Mouse (Mus musculus) v-Abl transformed pro-B cells (cell line): Measurements from ENCODE around the gene Cd300c.
"Not testable (repeated sequence)": the region's sequence is repeated elsewhere in the genome, so short reads cannot be mapped to it uniquely, and the experiment has no call there.

ENCODE experiments used
- in situ Hi-C, 2 experiments: fragments of 400-800 bp; cut with MboI; formaldehyde crosslinking; loops; one replicate each; pipeline ENCODE4 v1.15.1; 2025; ENCODE audit not compliant: unreplicated experiment in 2 of 2

The Cd300c gene

GRCm38 (mm10) chr11:114968752-114969207 lies at the start of gene Cd300c:
TSS of gene Cd300c (minus strand) at chr11:114969157.
- in situ Hi-C loops, result no loop called here

GRCm38 (mm10) chr11:115016093-115016492 lies 47.1 kb upstream of the Cd300c start, which contains the start of gene Cd300ld2:
TSS of gene Cd300ld2 (minus strand) at chr11:115016193.
- in situ Hi-C loops, result not testable (repeated sequence)

GRCm38 (mm10) chr11:115004070-115004469 lies 35.1 kb upstream of the Cd300c start:
- in situ Hi-C loops, result no loop called here

GRCm38 (mm10) chr11:115001474-115002040 lies 32.6 kb upstream of the Cd300c start, which contains the start of gene Cd300c2:
TSS of gene Cd300c2 (minus strand) at chr11:115001880.
- in situ Hi-C loops, result no loop called here

- in situ Hi-C loops, result no loop called here
Observed at GRCm38 (mm10) chr11:114989793-114990192, 20.8 kb upstream of the Cd300c start, which contains the start of gene Cd300ld. TSS of gene Cd300ld (minus strand) at chr11:114989922.

GRCm38 (mm10) chr11:114981866-114982265 lies 12.9 kb upstream of the Cd300c start:
- in situ Hi-C loops, result no loop called here

- in situ Hi-C loops, result no loop called here
Observed at GRCm38 (mm10) chr11:114972726-114973125, 3.8 kb upstream of the Cd300c start.

GRCm38 (mm10) chr11:114965182-114965828 lies 3.7 kb downstream of the Cd300c start:
- in situ Hi-C loops, result no loop called here

GRCm38 (mm10) chr11:114960369-114960768 lies 8.6 kb downstream of the Cd300c start:
- in situ Hi-C loops, result no loop called here

- in situ Hi-C loops, result no loop called here
Observed at GRCm38 (mm10) chr11:114934144-114934543, 34.8 kb downstream of the Cd300c start, which contains the start of gene Cd300lb. TSS of gene Cd300lb (minus strand) at chr11:114934386.

- in situ Hi-C loops, result no loop called here
Observed at GRCm38 (mm10) chr11:114933591-114933990, 35.4 kb downstream of the Cd300c start.

DNA sequence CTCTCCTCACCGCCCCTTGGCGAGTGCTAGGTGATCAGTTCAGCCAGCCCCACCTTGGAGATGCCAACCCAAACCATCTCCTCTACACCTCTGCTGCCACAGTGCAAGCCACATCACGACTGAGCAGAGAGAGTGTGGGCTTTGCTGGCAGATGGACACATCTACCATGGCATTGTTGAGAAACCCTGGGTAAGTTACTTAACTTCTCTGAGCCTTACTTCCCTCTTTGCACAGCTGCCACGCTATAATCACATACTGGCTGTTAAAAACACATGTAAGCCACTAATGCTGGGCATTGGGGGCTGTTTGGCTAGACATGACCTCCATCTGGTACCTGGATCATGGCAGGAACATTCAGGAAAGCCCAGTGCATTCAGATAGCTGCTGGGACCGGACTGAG lies 37.9 kb downstream of the Cd300c start:
- in situ Hi-C loops, result no loop called here

- in situ Hi-C loops, result no loop called here
Observed at GRCm38 (mm10) chr11:114929581-114929980, 39.4 kb downstream of the Cd300c start.

DNA sequence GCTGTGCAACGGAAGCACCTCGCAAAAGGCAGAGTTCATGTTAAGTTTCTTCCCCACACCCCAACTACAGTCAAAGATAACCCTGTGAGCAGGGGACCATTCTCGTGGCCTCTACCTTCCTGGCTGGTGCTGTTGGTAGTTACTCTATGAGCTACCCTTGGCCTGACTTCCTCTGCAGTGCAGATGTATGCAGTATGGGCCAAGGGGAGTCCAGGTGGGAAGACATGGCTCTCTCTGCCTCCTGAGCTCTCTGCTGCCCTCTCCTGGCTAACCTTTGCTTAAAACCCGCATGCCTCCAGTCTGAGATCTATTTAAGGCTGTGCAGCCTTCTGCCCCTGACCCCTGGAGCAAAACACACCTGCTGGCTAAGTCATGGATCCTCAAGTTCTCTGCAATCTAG lies 45.0 kb downstream of the Cd300c start:
- in situ Hi-C loops, result loop anchor here (25.0 kb wide), 2 partner anchors 1212 to 1237 kb away; partner anchors contain the start of genes Cpsf4l (in 1 of the 2), D11Wsu47e (in 1 of the 2) and Fam104a (in 1 of the 2)

GRCm38 (mm10) chr11:114922439-114922838 lies 46.5 kb downstream of the Cd300c start:
- in situ Hi-C loops, result loop anchor here (25.0 kb wide), 2 partner anchors 1210 to 1235 kb away; partner anchors contain the start of genes Cpsf4l (in 1 of the 2), D11Wsu47e (in 1 of the 2) and Fam104a (in 1 of the 2)

DNA sequence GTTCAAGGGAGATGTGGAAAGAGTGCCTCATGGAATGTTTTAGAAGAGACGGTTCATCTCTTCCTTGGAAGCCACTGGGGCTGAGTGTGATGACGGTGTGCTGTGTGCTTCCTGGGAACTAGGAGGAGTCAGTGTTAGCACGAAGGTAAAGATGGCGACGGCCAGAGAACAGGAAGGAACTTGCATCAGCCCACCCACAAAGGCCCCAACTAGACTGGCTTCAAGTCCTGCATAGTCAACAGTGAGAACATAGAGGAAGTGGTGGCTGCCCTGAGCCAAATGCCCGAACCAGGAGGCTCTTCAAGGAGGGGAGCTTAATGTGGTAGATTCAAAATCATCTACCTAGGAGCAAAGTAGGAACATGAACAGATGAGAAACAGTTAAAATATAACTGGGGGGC lies 51.8 kb downstream of the Cd300c start:
- in situ Hi-C loops, result loop anchor here (25.0 kb wide), 2 partner anchors 1205 to 1230 kb away; partner anchors contain the start of genes Cpsf4l (in 1 of the 2), D11Wsu47e (in 1 of the 2) and Fam104a (in 1 of the 2)

GRCm38 (mm10) chr11:114914978-114915377 lies 54.0 kb downstream of the Cd300c start:
- in situ Hi-C loops, result loop anchor here (5.0 to 25.0 kb wide), 5 partner anchors 103 to 1228 kb away; partner anchors contain the start of genes Cpsf4l (in 1 of the 2), D11Wsu47e (in 1 of the 2) and Fam104a (in 1 of the 2)

DNA sequence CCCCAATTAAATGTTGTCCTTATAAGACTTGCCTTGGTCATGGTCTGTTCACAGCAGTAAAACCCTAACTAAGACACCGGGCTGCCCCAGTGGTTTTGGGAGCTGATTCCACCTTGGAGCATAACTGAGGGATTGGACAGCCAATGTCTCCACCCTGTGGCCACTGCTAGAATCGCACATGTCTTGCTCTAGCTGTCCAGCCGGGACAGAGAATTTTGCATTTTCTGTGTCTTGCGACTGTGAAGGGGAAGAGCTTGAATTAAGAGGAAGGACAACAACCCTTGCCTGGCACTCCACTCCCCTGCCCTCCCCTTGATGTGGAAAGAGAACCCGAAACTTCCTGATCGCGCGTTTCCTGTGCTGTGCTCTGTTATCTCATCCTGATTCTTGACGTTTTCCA lies 56.1 kb downstream of the Cd300c start:
- in situ Hi-C loops, result loop anchor here (5.0 to 25.0 kb wide), 5 partner anchors 101 to 1226 kb away; partner anchors contain the start of genes Cpsf4l (in 1 of the 2), D11Wsu47e (in 1 of the 2) and Fam104a (in 1 of the 2)

DNA sequence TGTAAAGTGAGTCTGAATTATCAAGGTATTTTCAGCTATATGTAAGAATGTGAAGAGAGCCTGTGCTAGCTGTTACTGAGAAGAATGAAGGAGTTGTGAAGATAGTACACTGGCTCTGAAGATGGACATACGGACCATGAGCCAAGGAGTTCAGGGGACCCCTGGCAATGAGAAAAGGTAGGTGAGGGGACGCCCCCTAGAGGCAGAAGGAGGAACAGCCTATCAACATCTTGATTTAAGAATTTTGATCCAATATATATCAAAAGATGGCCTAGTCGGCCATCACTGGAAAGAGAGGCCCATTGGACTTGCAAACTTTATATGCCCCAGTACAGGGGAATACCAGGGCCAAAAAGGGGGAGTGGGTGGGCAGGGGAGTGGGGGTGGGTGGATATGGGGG lies 59.4 kb downstream of the Cd300c start:
- in situ Hi-C loops, result loop anchor here (5.0 to 25.0 kb wide), 4 partner anchors 92 to 1222 kb away; partner anchors contain the start of genes Cpsf4l (in 1 of the 2), D11Wsu47e (in 1 of the 2) and Fam104a (in 1 of the 2)

DNA sequence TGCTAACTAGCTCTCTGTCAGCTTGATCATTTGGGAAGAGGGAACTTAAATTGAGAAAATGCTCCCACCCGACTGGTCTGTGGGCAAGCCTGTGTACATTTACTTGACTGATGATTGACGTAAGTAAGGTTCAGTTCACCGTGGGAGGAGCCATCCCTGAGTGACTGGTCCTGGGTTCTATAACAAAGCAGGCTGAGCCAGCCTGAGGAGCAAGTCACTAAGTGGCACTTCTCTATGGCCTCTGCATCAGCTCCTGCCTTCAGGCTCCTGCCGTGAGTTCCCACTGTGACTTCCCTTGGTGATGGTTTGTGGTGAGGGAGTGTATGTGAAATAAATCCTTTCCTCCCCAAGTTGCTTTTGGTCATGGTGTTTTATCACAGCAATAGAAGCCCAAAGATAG lies 60.9 kb downstream of the Cd300c start:
- in situ Hi-C loops, result loop anchor here (5.0 to 25.0 kb wide), 4 partner anchors 91 to 1221 kb away; partner anchors contain the start of genes Cpsf4l (in 1 of the 2), D11Wsu47e (in 1 of the 2) and Fam104a (in 1 of the 2)

DNA sequence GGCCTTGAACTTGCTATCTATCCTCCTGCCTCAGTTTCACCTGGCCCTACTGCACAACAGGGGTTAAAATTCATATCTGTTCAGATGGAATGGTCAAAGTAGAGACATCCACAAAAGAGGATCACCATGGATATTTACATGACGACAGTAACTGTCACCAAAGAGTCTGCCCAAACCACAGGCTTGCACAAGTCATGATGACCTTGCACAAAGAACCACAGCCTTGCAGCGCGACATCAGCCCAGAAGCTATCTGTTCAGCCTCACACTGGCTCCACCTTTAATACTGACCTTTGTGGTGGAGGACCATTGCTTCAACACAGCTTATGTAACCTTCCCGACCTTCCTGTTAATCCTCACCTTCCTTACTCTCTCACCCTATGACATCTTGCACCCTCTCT lies 61.4 kb downstream of the Cd300c start:
- in situ Hi-C loops, result loop anchor here (5.0 to 25.0 kb wide), 4 partner anchors 90 to 1220 kb away; partner anchors contain the start of genes Cpsf4l (in 1 of the 2), D11Wsu47e (in 1 of the 2) and Fam104a (in 1 of the 2)
